Mouse (Mus musculus): ENCODE results near the gene Adprh.
A peak's percentile ranks its signal among the peaks of the same experiment; 100 is the strongest.

Gene Adprh

DNA sequence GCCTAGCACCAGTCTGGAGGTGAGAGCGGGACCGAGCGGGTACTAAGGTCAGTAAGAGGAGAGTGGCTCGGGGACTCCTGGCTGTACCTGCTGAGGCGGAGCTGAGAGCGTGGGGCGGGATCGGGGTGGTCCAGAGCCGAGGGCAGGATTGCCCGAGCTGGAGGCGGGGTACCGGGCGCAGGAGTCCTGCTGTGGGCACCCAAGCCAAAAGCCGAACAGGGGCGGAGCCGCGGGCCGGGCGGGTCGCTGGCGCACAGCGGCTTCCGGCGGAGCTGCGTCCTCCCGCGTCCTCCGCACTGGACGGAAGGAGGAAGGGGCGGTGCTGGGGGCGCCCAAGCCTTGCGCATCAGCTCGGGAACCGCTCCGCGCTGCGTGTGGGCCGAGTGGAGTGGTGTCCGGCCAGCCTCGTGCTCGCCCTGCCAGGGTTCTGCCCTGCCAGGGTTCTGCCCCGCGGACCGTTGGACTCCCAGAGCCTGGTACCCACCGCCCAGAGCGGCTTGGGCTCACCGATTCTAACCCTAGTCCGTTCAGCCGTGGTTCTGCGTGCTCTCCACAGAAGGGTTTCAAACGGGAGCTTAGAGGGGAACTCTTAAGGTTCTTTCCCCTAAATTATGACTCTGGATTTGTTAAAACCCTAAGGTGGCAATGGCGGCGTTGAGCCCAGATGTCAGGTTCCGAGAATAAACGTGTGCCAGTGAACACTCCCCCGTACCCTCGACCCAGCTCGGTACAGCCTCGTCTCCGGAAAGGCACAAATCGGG lies at the start of gene Adprh:
Adprh (minus strand) TSS at position 262 of the 761 bp plus-strand sequence.
- peak; percentile 88 for DNase-seq

DNA sequence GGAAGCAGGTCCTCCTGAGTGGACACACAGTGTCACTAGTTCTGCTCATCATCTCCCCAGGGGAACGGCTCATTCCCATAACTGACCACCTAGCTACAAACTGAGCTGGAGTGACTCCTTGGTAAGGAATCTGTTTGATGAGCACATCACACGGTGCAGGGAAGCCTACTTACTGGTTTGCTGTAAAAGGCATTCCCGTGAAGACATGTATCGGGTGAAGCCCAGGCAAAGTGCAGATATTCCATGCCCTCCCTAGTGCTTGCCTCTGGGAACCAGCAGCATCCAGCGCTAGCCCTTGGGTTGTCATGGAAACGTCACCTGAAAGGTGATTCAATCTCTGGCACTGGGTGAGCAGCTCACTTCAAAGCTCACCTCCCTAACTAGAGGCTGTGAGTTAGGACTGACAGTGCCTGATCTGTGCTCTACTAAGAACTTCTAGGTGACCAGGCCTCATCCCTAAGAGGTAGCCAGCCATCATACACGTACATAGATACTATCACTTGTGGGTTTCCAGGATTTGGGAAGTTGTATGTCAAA lies 44.2 kb upstream of the Adprh start:
- DNase-seq = no peak

DNA sequence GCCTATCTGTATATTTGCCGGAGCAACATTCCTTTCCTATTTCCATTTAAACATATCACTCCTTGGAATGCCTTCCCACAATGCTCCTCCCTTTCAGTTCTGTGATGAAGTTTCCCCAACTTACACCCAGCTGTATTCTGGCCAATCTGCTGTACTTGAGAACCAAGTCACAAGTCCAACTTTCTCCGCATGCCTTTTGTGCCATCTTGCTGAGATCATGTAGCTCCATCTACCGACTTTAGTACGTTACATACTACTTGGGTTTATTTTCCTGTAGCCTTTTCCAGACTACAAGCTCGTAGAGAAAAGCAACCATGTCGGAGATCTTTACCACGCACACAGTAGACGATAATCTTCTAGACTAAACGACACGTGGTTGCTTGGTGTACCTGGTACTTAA lies 41.4 kb upstream of the Adprh start:
- no peak for DNase-seq

- DNase-seq = no peak
These were observed 40.0 kb upstream of the Adprh start for GRCm38 (mm10) chr16:38492551-38492950.

GRCm38 (mm10) chr16:38483582-38484309 lies 31.2 kb upstream of the Adprh start:
- peak; percentile 17 for DNase-seq

DNA sequence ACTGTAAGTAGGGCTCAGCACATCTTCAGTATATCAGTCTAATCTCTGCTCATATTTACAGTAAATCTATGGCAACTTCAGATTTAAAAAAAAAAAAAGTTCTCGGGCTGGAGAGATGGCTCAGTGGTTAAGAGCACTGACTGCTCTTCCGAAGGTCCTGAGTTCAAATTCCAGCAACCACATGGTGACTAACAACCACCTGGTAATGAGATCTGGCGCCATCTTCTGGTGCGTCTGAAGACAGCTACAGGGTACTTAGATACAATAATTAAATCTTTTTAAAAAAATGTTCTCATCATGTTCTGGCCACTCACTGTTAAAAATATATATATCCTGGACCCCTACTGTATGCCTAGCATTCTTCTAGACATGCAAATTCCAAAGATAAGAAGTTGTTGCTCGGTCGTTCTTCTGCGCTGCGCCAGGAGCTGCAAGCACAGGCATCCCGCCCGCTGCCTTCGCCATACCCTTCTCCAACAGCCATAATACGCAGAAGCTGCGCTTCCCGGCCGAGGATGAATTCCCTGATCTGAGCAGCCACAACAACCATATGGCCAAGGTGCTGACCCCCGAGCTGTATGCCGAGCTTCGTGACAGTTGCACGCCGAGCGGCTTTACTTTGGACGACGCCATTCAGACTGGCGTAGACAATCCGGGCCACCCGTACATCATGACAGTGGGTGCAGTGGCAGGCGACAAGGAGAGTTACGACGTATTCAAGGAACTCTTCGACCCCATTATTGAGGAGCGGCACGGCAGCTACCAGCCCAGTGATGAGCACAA lies 30.5 kb upstream of the Adprh start:
- DNase-seq = peak; percentile 50

DNA sequence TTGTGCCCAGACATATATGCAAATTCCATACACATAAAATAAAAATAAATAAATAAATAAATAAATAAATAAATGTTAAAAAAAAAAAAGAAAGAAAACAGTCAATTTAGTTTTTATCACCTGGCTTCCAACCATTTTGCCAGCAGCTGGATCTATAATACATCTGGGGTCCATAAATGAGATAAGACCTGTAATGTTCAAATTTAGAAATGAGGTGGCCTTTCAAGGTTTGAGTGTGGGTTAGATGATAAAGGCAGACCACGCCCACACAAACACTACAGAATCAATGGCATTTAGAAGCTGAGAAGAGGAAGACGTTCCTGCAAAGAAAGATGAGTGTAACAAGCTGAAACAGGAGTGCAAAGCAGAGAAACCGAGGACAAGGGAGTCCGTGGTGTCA lies 28.8 kb upstream of the Adprh start:
- no peak for DNase-seq

- DNase-seq = no peak
These were observed 25.8 kb upstream of the Adprh start for GRCm38 (mm10) chr16:38478296-38478695.

- peak; percentile 15 for DNase-seq
These were observed 24.7 kb upstream of the Adprh start for GRCm38 (mm10) chr16:38477241-38477608.

- DNase-seq = peak; percentile 73
These were observed 24.1 kb upstream of the Adprh start for GRCm38 (mm10) chr16:38476312-38477240.

DNA sequence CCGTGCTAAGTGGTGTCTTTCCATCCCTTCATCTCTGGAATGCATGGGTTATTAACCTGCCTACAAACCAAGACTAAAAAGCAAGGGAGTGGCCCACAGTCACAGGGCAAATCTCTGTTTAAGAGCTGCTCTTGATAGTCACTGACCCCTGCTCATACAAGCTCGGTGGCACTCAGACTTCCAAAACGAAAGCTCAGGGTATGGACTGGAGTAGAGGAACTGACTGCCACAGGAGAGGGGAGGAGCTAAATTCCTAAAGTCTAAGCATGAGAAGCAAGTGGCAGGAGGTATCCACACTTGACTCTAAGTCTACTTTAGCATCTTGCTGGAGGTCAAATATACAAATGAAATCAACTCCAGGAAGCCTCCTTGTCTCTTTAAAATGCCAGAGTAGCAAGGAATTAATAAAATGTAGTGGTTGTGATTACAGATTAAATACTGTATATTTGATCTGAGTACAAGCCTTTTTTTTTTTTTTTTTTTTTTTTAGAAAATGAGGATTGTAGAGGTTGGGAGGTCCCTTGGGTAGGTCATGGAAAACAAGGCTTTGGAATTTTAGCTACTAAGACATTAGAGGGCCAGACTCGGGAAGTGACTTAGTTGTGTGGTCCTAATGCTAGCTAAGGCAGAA lies 23.3 kb upstream of the Adprh start:
- no peak for DNase-seq

GRCm38 (mm10) chr16:38474677-38475286 lies 22.3 kb upstream of the Adprh start:
- no peak for DNase-seq

GRCm38 (mm10) chr16:38473661-38474060 lies 21.2 kb upstream of the Adprh start:
- DNase-seq = no peak

- DNase-seq = no peak
These were observed 20.0 kb upstream of the Adprh start for GRCm38 (mm10) chr16:38472507-38472873.

GRCm38 (mm10) chr16:38471697-38472506 lies 19.4 kb upstream of the Adprh start:
- DNase-seq = no peak

- DNase-seq = no peak
These were observed 16.9 kb upstream of the Adprh start for GRCm38 (mm10) chr16:38469437-38469836.

DNA sequence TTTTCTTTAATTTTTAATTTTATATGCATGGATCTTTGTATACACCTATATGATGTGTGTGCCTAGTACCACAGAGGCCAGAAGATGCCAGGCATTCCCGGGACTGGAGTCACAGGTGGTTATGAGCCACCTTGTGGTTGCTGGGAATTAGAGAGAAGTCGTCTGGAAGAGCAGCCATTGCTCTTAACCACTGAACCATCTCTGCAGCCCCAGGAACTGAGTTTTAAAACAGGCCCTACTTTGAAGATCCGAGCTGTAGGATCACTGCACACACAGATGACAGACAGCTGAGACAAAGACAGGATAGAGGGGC lies 16.2 kb upstream of the Adprh start:
- DNase-seq = no peak

- no peak for DNase-seq
These were observed 15.6 kb upstream of the Adprh start for GRCm38 (mm10) chr16:38467917-38468705.

- DNase-seq = no peak
These were observed 14.8 kb upstream of the Adprh start for GRCm38 (mm10) chr16:38467091-38467916.

Measured in thymus, postnatal 14 days (tissue).